Mouse (Mus musculus): ENCODE data around the gene Lrba.
A peak's percentile ranks its signal among the peaks of the same experiment; 100 is the strongest.

Lrba gene

GRCm38 (mm10) chr3:86754595-86755557, 530.4 kb downstream of the Lrba start:
- no peak for DNase-seq (ENCODE audit: low spot score in 2 of 2)

DNA sequence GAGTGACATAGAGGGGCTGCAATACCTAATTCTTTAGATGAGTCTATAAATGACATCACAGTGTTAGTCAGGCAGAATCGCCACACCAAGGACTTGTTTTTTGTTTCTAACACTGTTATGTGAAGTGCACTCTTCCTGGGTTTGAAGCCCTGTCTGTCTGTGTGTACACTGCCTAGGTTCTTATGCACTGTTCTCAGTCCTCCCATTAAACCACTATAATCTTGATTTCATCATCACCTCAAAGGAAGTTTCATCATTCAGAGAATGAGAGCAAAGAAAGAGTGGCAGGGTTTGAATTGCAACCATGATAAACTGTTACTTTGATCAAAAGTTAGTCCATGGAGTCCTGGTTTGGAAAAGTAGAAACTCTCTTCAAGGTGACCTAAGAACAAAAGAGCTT, 532.1 kb downstream of the Lrba start:
- no peak for DNase-seq (ENCODE audit: low spot score in 2 of 2)

DNA sequence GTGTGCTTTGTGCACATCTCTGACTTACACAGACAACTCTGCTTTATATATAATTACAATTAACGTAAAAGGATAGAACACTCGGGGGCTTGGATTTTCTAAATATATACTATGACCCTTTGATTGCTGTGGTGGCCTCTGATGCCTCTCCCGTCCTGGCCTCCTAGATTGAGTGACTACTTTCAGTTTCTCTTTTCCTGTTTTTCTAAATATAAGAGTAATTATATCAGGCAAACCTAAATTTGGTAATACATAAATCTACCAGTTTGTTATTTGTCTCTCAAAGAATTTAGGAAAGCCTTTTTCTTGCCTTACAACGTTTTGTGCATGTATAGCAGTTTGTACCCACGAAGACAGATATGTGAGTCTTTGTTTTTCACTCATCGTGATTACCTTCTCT, 534.2 kb downstream of the Lrba start:
- no peak for DNase-seq (ENCODE audit: low spot score in 2 of 2)

DNA sequence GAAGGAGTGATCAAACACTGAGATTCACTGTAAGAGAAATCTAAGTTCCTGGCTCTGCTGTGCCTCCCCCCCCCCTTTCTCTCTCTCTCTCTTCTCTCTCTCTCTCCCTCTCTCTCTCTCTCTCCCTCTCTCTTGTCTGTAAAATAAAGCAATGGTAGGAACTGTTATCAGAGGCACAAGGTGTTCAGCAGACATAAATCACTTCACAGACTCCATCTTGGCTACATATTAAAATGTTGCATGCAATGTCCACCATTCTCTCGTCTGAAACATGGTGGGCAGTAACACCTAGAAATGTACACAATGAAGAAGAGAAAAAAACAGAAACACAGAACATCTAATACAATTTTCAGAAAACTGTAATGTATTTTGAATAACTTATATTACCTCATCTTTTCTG, 534.9 kb downstream of the Lrba start:
- DNase-seq (ENCODE audit: low spot score in 2 of 2) = no peak

- DNase-seq (ENCODE audit: low spot score in 2 of 2) = no peak
Observed at GRCm38 (mm10) chr3:86759834-86760233, 535.4 kb downstream of the Lrba start.

DNA sequence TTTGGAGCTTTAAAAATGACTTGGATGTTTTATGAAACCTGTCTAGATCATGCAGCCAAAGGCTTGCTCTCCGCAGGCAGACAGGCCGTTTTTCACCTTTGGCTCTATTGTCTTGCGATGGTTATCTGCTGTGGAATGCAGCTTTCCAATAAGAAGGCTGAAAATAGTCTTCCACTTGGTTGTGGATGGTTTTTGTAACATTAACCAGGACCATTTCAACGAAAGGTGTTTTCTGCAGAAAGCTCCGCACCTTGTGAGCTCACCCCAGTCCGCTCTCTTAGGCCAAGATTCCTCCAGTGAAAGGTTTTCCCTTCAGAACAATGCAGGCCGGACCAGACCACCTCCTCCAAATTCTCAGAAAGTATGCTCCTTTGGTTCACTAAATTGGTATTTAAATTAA, 536.0 kb downstream of the Lrba start:
- no peak for DNase-seq (ENCODE audit: low spot score in 2 of 2)

DNA sequence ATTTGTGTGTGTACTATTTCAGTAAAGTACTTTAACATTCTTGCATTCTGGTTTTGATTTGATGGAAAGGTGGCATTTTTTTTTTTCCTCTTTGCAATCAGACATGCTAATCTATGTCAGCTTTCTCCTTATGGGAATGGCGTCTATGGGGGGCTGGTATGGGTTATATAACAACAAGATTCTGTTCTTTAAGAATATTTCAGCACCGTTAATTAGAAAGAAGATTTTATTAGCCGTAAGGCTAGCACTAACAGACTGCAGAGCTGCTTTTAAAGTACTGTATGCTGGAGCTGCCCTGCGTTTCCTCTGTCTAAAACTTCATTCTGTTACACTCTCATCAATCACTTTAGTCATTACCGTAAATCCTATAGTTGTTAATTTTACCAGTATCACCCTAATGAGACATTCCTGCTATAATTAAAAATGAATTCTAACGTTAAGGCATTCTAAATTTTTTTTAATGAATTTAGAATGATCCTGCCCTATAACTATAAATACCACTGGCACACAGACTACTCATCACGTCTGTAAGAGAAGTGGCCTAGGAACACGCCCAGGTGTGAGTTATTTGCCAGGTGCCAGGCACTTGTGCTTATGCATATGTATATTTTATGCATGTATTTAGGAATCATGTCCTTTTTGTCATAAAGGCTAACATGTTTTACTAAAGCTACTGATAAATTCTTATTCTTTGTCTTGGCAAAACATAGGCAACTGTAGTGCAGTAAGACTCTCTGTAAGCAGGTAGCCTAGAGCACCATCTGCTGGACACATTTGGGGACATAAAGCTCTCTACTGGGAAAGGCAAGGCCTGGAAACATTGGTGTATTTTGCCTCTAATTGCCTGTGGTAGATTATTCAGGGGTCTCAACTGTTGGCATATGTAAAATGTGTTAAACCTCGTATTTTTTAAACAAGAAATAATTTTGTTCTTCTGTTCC, 536.9 kb downstream of the Lrba start:
- peak in 1 of 2 experiments; percentile 46 for DNase-seq (ENCODE audit: low spot score in 2 of 2)

DNA sequence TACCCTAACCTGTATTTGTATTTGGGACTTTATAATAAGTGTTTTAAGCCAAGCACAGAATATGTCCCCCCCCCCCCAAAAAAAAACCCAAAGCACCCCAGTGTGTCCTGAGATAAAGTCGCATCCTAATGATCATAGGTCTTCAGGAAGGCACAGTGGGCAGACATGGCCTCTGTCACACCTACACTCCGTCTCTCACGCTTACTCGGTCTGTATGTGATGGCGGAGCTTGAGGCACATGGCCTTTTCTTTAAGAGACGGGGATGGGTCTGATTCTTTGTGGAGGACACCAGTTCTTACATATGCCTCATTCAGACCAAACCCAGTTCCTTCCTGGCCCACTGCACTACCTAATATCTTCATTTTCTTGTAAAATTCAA, 537.5 kb downstream of the Lrba start:
- no peak for DNase-seq (ENCODE audit: low spot score in 2 of 2)

GRCm38 (mm10) chr3:86762456-86762855, 538.0 kb downstream of the Lrba start:
- DNase-seq (ENCODE audit: low spot score in 2 of 2) = no peak

DNA sequence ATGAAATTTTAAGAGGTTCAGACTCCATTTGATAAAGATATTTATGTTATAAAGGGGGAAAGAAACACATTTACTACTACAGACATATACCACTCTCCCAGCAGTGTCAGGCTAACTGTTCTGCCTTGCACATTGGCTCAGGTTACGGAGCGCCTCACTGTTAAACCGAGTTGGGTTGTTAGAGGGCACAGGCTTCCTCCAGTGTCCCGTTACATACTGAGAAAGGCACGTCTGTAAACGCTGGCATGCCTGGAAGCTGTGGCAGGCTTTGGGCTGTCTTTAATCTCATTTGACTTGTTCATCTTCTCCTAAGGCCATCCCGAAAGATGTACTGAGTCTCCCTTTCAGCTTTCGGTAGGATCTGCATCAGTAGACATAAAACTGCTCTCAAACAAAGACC, 544.1 kb downstream of the Lrba start:
- no peak for DNase-seq (ENCODE audit: low spot score in 2 of 2)

DNA sequence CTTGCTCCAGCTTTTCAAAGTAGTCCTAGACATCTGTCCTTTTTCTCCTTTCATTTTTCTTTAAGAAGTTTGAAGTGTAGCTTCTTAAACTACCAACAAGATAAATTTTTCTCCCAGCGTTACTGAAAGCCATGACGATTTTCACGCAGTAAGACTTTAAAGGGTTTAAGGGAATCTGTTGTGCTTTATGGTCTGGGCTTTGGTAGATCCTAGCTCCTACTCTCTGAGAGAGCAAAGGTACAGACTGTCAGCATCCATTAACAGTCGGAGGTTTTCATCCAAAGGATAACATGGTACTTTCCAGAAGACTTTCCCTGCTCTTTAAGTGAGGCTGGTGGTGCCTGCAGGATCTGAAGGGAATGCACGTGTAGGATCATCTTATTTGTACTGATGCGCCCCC, 544.5 kb downstream of the Lrba start:
- no peak for DNase-seq (ENCODE audit: low spot score in 2 of 2)

- DNase-seq (ENCODE audit: low spot score in 2 of 2) = peak; percentile 13 to 46
Observed at GRCm38 (mm10) chr3:86774566-86775443, 550.3 kb downstream of the Lrba start.

DNA sequence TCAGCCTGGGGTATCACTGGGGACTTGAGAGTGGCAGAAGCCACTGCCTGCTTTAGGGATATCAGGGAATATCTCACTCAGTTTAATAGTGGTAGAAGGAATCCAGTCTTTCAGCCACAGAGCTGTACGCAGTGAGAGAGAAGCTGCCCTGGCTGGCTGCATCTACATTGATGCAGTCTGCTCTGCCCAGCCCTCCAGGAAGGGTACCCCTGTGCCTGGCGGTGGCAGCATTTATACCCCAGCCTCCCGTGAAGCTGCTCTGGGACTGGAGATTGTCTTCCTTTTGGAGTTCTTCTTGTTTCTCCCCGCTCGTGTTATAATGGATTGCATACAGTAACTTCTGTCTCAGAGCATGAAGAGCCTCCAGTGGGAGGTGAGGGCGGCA, 551.0 kb downstream of the Lrba start:
- no peak for DNase-seq (ENCODE audit: low spot score in 2 of 2)

- DNase-seq (ENCODE audit: low spot score in 2 of 2) = no peak
Observed at GRCm38 (mm10) chr3:86779704-86780103, 555.2 kb downstream of the Lrba start.

DNA sequence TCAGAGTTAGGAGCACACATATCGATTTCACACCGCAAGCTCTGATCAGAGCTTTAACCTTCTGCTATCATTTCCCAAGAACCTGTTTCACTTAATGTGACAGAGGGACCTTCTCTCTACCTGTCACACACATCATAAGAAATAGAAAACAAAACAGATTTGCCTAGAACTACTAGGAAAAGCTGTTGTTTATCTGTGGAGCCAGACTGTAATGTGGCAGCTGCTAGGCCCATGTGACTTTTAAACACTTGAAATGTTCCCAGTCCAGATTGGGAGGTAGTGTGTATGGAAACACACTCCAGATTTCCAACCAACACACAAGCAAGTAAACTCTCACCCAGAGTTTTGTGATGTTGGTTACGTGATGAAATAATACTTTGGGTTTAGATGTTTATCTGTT, 559.6 kb downstream of the Lrba start:
- DNase-seq (ENCODE audit: low spot score in 2 of 2) = no peak

GRCm38 (mm10) chr3:86784930-86785329, 560.5 kb downstream of the Lrba start:
- DNase-seq (ENCODE audit: low spot score in 2 of 2) = no peak

DNA sequence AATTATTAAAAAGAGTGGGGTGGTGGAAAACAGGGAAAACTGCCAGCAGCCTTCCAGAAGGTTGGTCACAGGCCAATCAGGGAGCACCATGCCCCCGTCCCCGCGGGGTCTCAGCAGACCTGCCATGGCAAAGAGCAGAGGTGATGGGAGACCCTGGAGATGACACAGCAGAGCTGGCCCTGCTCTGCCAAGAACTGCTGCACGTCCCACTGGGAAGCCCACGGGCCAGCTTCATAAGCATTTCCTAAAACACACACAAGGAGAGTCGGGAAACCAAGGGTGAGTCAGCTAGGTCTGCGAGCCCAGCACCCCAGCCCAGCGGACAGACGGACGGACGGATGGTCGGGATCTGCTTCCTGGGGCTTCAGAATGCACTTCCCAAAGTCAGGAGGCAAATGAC, 561.8 kb downstream of the Lrba start:
- no peak for DNase-seq (ENCODE audit: low spot score in 2 of 2)

DNA sequence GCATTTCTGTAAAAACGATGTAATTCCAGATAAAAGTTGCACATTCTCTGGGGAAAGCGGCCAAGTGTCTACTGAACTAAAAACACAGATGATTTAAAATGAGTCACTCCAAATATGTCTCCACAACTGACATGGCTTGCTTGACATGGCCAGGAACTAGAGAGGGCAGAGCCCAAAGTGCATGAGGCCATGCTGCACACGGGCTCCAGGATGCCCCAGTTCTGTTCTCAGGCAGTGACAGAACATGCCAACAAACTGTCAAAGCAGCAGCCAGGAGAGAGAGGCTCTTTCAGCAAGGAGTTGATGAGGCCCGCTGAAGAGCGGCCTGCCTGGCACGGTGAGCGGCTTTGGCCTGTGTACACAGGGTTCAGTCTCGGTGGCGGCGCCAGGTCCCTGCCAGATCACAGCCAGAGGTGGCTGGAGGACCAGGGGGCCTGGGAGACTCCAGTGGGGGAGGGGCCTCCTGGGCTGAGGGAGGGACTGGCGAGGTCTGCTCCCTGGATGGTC, 562.4 kb downstream of the Lrba start:
- peak; percentile 69 to 71 for DNase-seq (ENCODE audit: low spot score in 2 of 2)

DNA sequence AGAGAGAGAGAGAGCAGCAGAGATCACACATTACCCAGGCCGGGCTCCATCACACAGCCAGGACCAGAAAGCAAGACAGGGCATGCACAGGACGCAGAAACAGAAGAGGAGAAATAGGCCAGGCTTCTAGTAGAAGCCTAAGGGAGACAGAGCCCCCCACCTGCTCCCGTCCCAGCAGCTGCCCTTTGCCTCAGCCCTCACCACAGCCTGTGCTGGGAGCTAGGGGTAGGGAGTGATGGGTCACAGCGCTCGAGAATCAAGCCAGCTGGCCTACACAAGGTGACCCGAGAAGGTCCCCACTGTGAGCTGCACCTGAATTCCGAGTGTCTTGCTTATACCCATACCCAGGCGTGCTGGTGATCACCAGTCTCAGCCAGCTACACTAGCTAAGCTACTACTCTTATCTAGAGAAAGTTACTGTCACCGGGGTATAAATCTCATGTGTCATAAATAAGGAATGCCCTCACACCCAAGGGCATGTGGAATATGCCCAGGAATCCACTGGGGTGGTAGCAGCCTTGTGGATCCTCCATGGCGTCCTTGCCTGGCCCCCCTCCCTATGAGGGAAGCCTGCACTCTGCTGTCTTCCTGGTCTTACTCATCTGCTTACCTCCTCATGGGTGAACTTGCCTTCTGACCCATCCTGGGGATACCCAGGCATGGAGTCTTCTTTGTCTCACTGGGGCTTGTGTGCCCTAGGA, 563.1 kb downstream of the Lrba start:
- DNase-seq (ENCODE audit: low spot score in 2 of 2) = no peak

- peak in 1 of 2 experiments; percentile 54 for DNase-seq (ENCODE audit: low spot score in 2 of 2)
Observed at GRCm38 (mm10) chr3:86788711-86789110, 564.2 kb downstream of the Lrba start.

DNA sequence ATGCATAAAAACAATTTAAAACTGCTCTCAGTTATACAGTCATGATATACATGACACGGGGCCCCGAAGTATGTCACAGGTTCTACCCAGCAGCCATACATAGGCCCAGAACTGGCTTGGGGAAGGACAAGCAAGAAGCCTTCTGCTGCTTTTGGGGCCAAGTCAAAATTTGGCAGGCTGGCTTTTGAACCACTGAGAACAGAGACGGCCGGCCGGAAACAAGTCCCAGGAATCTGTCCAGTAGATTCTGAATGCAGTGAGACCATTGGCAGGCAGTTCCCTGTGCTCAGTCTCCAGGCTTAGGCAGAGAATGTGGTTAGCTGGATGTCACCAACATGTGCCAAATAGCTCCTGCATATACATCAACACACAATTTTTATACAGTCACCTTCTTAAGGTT, 565.3 kb downstream of the Lrba start:
- DNase-seq (ENCODE audit: low spot score in 2 of 2) = peak in 1 of 2 experiments; percentile 23
